Mouse (Mus musculus) c-Kit-positive CD71-positive TER-119-negative erythroid progenitor cells, embryonic 14.5 days (primary cell): ENCODE results near the gene Ap5z1.

Experiments
- DNase-seq: peaks from one replicate; pipeline ENCODE4 v3.0.0-alpha.2; 2013; ENCODE audit warnings: low read depth

The Ap5z1 gene

GRCm38 (mm10) chr5:142520360-142520759, 56.6 kb downstream of the Ap5z1 start:
- DNase-seq, result no peak

GRCm38 (mm10) chr5:142521195-142521866, 57.6 kb downstream of the Ap5z1 start:
- DNase-seq, result no peak

GRCm38 (mm10) chr5:142524711-142525464, 61.1 kb downstream of the Ap5z1 start:
- DNase-seq, result no peak
